Mouse (Mus musculus): Measurements from ENCODE around the gene Arpp19.

Gene Arpp19

DNA sequence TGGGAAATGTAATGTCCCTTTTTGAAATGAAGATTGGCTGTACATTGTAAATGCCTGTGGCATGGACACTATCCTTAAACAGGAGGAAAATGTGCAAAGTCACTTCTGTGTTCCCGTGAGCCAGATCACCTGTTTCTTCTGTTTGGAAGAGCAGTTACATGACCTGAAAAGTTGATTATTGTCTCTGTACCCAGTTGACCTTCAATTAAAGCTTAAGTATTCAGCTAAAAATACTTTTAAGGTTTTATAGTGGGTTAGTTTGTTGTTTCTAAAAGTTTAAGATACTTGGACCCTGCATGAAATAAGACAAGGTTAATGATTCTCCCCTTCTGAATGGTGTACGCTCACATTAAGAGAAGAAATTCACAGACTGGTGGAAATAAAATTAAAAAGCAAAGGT, 3.2 kb downstream of the Arpp19 start:
- DNase-seq: no peak

DNA sequence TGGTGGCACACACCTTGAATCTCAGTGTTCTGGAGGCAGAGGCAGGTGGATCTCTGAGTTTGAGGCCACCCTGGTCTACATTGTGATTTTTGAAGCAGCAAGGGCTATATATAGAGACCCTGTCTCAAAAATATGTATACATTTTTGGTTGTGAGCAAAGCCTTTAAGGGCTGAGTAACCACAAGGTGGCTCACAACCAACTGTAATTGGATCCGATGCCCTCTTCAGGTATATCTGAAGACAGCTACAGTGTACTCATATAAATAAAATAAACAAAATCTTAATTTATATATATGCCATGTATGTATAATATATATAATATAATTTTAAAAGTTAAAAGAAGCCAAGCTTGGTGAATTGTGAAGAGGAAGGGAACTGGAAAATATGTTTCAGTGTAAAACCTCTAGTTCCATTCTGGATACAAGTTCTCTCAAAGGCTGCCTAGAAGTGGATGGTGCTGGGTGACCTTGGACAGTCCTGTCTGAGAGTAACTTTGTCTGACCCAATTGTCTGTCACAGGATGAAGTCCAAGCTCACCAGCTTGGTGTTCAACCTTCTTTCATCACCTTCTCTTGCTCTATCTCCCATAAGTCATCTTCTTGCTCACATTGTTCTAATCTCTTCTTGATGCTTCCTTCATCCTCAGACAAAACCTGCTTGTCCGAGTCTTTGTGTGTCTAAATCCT, 4.6 kb downstream of the Arpp19 start:
- no peak for DNase-seq

DNA sequence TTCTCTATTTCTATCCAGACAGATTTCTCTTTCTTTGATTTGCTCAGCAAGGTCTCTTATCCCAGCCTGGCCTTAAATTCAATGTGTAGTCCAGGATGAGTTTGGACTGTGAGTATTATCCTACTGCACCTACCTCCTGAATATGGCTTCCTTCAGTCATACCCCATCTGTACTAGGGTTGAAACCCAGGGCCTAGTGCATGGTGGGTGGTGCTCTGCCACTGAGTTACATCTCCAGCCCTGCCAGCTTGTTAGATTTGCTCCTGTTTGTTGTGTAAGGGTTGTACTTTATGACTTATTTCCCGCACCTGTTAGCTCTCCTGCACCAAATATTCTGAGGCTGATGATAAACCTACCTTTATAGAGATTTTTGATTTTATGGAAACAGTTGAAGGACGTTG, 5.8 kb downstream of the Arpp19 start:
- DNase-seq: no peak

DNA sequence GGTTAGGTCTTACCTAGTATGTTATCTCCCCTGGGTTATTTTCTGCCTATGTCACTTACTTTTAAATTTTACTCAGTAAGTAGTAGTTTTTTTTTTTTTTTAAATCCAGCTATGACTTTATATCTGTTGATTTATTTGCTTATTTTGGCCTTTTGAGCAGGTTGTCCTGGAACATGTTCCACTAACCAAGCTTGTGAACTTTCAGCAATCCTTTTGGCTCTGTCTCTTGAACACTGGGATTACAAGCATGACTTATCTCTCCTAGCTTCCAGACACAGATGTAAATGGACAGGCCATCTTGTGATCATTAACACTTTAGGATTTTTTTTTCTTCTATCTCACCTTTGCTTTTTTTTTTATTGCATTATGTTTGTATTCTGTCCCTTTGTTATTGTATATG, 9.7 kb downstream of the Arpp19 start:
- DNase-seq: no peak

DNA sequence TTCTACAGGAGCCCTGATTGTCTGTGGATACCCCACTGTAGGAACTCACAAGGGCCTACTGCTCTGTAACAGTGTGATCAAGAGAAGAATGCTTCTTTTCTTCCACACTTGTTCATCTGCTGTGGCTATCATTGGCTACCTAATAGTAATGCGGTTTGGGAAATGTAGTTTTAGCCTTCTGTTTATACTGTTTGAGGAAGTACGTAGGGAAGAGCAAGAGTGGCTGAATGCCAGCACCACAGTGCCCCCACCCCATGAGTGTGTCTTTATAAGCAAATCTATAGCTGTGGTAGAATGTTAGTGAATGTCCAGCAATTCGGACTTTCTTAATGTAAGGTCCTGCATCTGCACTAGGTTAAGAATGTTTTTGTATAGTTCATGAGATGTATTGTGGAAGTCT, 11.7 kb downstream of the Arpp19 start:
- no peak for DNase-seq

DNA sequence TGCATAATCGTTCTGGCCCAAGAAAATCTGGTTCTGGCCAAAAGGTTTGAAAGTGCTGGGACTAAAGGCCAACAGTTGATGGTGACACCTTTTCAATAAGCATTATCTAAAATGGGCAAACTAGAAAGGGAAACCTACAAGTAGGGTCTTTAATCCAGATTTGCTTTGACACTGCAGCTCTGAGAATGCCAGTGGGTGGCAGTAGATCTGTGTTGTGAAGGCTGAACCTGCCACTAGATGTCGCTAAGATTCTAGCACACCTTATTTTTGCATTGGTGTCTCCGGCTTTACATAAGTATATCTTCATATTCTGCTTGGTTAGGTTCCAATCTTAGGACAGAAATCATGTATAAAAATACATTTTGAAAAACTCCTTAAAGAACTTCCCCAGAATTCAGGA, 12.6 kb downstream of the Arpp19 start:
- peak; percentile 69 for DNase-seq

DNA sequence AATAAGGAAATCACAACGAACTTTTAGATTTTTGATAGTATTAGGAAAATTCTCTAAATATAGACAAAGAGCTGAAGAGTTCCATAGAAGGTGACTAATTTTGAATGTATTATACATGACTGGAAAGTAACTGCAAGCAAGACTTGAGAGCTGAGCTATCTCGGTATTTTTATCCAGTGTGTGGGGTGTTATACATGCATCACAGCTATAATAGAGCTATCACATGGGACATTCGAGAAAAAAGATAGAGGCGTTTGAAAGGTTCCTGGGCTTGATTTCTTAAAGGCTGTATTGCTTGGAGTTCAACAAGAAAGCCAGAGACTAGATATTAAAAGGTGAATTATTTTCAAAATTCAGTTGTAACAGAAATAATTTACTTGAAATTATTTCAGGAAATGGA, 14.4 kb downstream of the Arpp19 start:
- DNase-seq: no peak

GRCm38 (mm10) chr9:75055046-75055445, 17.6 kb downstream of the Arpp19 start:
- no peak for DNase-seq

DNA sequence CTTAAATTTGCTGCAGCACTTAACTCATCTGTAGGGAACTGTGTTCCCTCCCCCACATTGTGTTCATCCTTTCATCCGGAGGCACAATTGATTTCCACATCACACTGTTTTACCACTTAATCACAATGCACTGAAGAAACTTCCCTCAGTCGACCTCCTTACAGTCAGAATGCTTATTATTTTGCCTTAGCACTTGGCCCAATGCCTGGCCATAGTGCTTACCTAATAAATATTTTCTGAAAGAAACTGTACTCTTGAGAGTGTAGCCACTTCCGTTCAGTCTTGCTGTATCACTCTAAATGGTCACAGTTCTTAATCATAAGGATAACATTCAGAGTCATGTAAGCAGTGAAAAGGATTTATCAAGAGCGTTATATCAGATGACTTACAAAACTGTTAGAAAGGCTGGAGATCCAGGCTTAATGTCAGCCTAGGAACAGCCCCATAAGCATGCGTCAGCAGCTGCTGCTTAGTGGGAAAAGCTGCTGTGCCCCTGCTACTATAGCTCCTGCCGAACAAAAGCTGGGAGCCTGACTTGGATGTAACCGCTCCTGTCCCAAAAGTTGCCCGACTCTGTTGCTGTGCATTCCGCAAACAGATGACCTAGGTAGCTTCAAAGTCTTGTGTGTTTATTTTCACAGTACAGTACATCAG, 27.4 kb downstream of the Arpp19 start:
- DNase-seq: no peak

DNA sequence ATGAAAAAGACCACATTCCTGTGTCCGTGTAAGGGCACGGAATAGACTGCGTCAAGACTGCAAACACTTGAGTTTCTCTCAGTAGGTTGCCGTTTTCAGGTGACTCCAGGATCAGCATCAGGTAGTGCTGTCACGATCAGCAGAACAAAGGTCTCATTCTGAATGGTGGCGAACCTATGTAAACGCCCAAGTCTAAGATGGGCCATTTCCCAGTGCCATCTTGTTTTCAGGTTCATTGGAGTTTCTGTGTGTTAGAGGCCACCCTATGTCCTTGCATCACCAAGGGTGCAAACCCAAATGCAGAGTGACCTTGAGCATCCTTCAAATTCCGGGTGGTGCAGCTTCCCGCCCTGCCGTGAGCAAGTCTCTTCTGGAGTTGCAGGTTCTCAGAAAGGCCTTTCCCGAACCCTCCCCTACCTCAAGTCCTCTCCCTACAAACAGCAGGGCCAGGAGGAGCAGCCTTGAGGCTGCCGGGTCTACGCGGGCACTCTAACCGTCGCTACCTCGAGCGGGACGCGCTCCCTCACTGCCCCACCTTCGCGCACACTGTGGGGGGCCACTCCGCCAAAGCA, 33.1 kb downstream of the Arpp19 start, which contains the start of gene Myo5a:
Myo5a (plus strand) TSS at position 559 of the 572 bp plus-strand sequence.
- DNase-seq: no peak

DNA sequence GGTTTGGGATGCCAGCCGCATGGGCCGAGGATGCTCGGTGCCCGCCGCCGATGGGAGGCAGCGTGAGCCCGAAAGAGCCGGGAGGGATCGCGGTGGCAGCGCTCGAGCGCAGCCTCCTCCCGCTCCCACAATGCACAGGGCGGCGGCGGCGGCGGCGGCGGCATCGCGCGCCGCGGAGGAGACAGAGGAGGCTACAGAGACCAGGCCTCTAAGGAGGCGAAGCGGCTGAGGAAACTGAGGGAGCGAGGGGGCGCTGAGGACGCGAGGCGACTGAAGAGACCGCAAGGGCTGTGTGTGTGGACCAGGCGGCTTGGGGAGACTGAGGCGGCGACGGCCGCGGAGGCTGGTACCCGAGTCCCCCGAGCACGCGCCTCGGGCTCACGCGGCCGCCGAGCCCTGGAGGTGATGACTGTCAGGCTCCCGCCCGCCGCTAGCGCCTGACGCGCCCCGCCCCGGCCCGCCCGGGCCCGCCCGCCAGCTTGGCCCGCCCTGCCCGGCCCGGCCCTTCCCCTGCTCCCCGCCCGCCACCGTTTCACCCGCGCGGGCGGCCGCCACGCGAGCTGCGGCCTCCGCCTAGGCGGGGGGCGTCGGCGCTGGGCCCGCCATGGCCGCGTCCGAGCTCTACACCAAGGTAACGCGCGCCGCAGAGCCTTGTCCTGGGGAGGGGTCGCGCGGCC, 33.8 kb downstream of the Arpp19 start:
- peak; percentile 73 for DNase-seq

DNA sequence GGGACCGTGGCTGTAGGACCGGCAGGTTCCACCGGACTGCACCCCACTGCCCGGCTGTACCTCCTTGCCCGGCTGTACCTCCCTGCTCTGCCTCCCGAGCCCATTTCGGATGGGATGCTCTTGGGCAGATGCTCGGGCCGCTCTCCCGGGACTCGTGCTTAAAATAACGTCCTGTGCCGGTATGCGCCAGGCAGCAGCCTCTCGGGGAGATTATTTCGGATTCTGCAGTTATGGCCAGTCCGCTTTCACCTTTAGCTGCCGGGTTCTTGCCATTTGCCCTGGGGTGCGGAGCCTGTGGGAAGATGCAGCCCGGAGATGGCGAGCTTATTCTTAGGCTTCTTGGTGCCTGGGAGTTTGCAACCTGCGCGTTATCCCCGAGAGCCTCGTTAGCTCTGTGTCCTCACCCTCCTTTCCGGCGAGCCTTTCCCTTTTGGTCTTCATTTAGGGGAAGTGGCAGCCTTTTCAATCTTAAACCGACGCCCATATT, 34.3 kb downstream of the Arpp19 start:
- DNase-seq: peak; percentile 14

DNA sequence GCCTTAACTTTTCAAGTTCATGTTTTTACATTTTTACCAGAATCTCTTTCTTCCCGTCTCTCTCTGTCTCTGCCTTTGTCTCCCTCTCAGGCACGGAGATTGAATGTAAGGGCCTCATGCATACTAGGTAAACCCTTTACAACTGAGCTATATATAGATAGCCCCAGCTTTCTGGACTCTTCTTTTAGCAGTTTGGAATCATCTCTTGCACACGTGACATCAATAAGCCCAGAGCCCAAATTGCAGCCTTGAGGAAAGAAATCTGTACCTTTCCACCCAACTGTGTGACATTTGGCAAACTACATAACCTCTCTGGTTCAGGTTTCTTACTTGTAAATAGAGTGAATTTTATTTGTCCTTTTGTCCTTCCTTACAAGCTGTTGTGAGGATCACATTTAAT, 34.9 kb downstream of the Arpp19 start:
- DNase-seq: no peak

GRCm38 (mm10) chr9:75077191-75077590, 39.8 kb downstream of the Arpp19 start:
- no peak for DNase-seq

DNA sequence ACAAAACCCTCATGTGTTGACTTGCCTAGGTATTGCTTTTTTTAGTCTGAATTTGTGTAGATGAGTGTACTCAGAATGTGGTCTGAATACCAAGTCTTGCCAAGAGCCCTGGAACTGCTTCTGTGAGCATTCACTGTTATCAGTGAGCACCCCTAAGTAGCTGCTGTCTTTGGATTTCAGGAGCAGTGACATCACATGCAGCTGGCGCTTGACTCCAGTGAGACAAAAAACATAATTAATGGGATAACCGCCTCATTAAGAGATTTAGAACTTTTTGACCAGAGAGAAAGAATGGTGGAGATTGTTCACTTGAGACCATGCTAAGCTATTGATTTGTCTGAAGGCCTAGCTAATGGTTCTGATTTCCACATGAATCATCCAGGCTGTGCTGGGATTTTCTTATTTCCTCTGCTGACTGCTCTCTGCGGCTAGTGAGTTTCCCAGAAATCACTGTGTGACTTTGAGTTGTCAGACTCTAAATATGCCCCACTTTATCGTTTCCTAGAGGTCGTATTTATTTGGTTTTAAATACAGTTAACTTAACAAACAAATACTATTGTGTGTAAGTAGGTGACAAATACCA, 47.9 kb downstream of the Arpp19 start:
- no peak for DNase-seq

- no peak for DNase-seq
Observed at GRCm38 (mm10) chr9:75087823-75088222, 50.4 kb downstream of the Arpp19 start.

DNA sequence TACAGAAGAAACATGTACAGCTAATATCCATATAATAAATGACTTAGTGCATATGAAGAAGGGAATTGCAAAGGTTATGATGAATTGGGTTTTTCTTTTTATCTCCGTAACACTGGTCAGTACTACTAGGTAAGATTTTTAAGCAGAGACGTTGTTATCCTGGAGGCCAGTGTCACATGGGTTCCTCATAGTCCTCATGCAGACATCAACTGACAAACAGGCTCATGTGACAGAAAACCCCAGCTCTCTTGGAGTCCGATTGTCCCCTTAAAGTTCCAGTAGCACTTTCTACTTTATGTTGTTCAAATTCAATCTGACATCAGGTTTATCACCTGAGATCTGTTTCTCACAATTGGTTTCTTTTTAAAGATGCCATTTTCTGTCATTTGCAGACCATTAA, 51.9 kb downstream of the Arpp19 start:
- DNase-seq: no peak

DNA sequence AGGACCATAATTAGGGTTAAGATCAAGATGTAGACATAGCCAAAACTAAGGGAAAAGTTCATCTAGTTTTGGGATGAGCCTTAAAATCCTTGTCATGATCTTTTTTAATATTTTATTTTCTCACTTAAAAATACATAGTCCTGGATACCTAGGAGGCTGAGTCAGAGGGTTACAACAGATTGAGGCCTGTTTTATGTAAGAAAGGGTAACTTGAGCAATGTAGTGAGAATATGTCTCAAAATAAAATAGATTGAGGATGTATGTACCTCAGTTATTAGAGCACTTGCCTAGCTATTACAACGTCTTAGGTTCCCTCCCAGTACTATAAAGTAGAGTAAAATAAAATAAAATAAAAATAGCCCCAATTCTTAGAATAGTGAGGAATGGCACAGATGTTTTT, 54.7 kb downstream of the Arpp19 start:
- DNase-seq: no peak

- DNase-seq: no peak
Observed at GRCm38 (mm10) chr9:75094762-75095161, 57.3 kb downstream of the Arpp19 start.

DNA sequence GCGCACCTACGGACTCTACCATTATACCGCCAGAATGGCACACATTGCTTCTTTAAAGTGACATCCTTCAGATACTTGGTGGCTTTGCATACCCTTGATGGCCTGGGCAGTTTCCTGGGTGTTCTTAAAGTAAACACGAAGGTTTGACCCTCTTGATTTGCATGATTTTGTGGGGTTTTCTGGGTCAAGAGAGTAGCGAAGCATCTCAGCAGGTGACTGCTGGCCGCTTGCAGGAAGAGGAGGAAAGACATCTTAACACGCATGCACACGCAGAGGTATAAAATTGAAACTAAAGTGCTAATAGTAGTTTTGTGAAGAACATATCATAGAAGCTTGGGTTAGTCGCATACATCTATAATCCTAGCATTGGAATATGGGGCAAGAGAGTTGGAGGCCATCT, 61.5 kb downstream of the Arpp19 start:
- no peak for DNase-seq

GRCm38 (mm10) chr9:75100157-75100781, 62.9 kb downstream of the Arpp19 start:
- DNase-seq: no peak

- no peak for DNase-seq
Observed at GRCm38 (mm10) chr9:75102131-75102530, 64.7 kb downstream of the Arpp19 start.
